ENCODE assay signal across 9 mouse cellular contexts in genomic region chr13:63273859-63274258, GRCm38 (mm10).
DNase-seq lines count a peak whose midpoint lies in the region; ATAC-seq and TF ChIP-seq lines count a peak whose summit lies in the region.
"Had no signal": no experiment of that assay in that cellular context is flagged by ENCODE, and none has a peak within 500 bp of the region (broad histone marks: within the 10 kb centered on the region; RNA-seq: fewer than 3 reads in every experiment).

No protein-coding gene starts in this region.

- peak overlapping the region; percentile 59 for H3K4me2 ChIP-seq in lung, embryonic 16.5 days (ENCODE audit: low read depth, low read length)

- H3K27me3 ChIP-seq in lung, embryonic 16.5 days (ENCODE audit: control insufficient read depth, insufficient read depth, low read depth, low read length), result no peaks in the 10 kb centered on the region
- H3K27me3 ChIP-seq in limb, embryonic 10.5 days (ENCODE audit: low read depth, poor library complexity, severe bottlenecking), result peaks cover 15% of the 10 kb centered on the region
- H3K27me3 ChIP-seq in small intestine, adult 2 months (ENCODE audit: control insufficient read depth, insufficient read depth, low read length), result no peaks in the 10 kb centered on the region

- H3K9me3 ChIP-seq in lung, embryonic 16.5 days (ENCODE audit: control insufficient read depth, low read length), result no peaks in the 10 kb centered on the region
- H3K9me3 ChIP-seq in limb, embryonic 10.5 days (replicated peaks), result no peaks in the 10 kb centered on the region

- peaks cover 57% of the 10 kb centered on the region for H3K4me1 ChIP-seq in lung, embryonic 16.5 days (replicated peaks; ENCODE audit: control insufficient read depth, insufficient read depth, low read length)
- peaks cover 85% of the 10 kb centered on the region for H3K4me1 ChIP-seq in limb, embryonic 10.5 days
- H3K4me1 ChIP-seq in small intestine, adult 2 months (ENCODE audit: control insufficient read depth, insufficient read depth, insufficient read length, low read length), result peaks cover 24% of the 10 kb centered on the region

- 43% methylated on average over 2 of the region's 2 CpGs for WGBS in lung, embryonic 16.5 days
- 40% methylated on average over 2 of the region's 2 CpGs for WGBS in limb, embryonic 10.5 days
- WGBS in small intestine, adult 2 months, result 20% methylated on average over 2 of the region's 2 CpGs

- peak overlapping the region; percentile 83 for H3K27ac ChIP-seq in lung, embryonic 16.5 days (ENCODE audit: low read length)
- H3K27ac ChIP-seq in limb, embryonic 10.5 days, result peak overlapping the region; percentile 65
- peak overlapping the region; percentile 44 for H3K27ac ChIP-seq in small intestine, adult 2 months (ENCODE audit: insufficient read depth, low read depth, low read length)

- no peak for TF ChIP-seq POLR2A in small intestine, adult 2 months (IDR thresholded peaks at IDR 0.05; ENCODE audit: low read depth, low read length)

- peak overlapping the region; percentile 54 for H3K4me3 ChIP-seq in lung, embryonic 16.5 days (ENCODE audit: low read length)
- peak overlapping the region; percentile 29 for H3K4me3 ChIP-seq in limb, embryonic 10.5 days
- peak overlapping the region; percentile 54 for H3K4me3 ChIP-seq in small intestine, adult 2 months (ENCODE audit: low read depth, low read length)

- ATAC-seq in lung, embryonic 16.5 days (ENCODE audit: low read depth), result no peak

- H3K36me3 ChIP-seq in lung, embryonic 16.5 days (ENCODE audit: control insufficient read depth, insufficient read depth, low read length), result no peaks in the 10 kb centered on the region
- no peaks in the 10 kb centered on the region for H3K36me3 ChIP-seq in limb, embryonic 10.5 days
- no peaks in the 10 kb centered on the region for H3K36me3 ChIP-seq in small intestine, adult 2 months (ENCODE audit: control insufficient read depth, insufficient read depth, low read length)

- peak; percentile 34 to 83 for DNase-seq in adrenal gland, adult (ENCODE audit: inconsistent age in 2 of 2, low spot score in 1 of 2)
- DNase-seq in adrenal gland, adult 18-20 months (ENCODE audit: low spot score in 2 of 2), result no peak
- DNase-seq in lung, postnatal 10 days, result no peak
- DNase-seq in limb, embryonic 10.5 days (ENCODE audit: low spot score), result no peak
- no peak for DNase-seq in cerebellum, adult 11-12 months
- no peak for DNase-seq in right cerebral cortex, postnatal 36 days (ENCODE audit: low spot score in 2 of 2)
- DNase-seq: adrenal gland, postnatal 36 days had no signal

- no peak; the same call in 1 of the 2 replicates for TF ChIP-seq CTCF in small intestine, adult 2 months (IDR thresholded peaks at IDR 0.05; ENCODE audit: extremely low read depth, insufficient read length, insufficient replicate concordance, low read depth, low read length)

- peak overlapping the region; percentile 76 for H3K9ac ChIP-seq in lung, embryonic 16.5 days (ENCODE audit: low read length)

Comparison
In these comparisons a context has a peak if more than half of its experiments do, and no peak if none do; other contexts are left out.
1. DNase-seq: peak in adrenal gland, adult (2 of 2); none in adrenal gland, adult 18-20 months (0 of 2), lung, postnatal 10 days (single experiment), limb, embryonic 10.5 days (single experiment), cerebellum, adult 11-12 months (single experiment) and right cerebral cortex, postnatal 36 days (0 of 2).
2. Peak in every context shown above with its lines, with median percentiles within 50 percentile points of each other: H3K27ac ChIP-seq and H3K4me3 ChIP-seq.